Mouse (Mus musculus) cortical plate, adult 2 months (tissue): ENCODE data around the gene Tmigd1.

ENCODE experiments used
- CTCF ChIP-seq: fragments of 200-500 bp; IDR thresholded peaks from 2 replicates; pipeline ENCODE4 v1.5.1; 2011; ENCODE audit warnings: mild to moderate bottlenecking, control low read depth, low read length; ENCODE audit not compliant: insufficient read depth; ENCODE audit errors: extremely low read depth
- POLR2A ChIP-seq: fragments of 200-500 bp; IDR thresholded peaks from 2 replicates; pipeline ENCODE4 v1.6.1; 2011; ENCODE audit warnings: mild to moderate bottlenecking, low read length, control low read depth; ENCODE audit not compliant: insufficient read depth; ENCODE audit errors: extremely low read depth

DNA sequence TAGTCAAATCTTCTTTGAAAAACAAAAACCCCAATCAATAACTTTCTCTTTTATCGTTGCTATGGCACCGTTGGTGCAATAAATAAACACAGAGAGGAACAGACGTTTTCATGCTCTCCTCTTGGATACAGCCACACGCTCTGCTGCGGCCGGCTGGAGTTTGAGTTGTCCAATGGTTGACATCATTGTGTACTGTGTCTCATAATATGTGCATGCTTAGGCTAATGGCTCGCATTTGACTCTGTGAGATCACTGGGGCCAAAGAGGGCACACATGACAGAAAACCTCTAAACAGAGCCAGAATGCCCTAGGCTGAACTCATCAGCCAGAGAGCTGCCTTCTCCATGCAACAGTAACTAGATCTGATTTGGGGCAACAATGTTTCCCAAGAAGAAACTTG is 12.4 kb downstream of the Tmigd1 start:
- TF ChIP-seq POLR2A (no peak), CTCF (no peak)
